Mouse (Mus musculus) liver, embryonic 11.5 days (tissue): Measurements from ENCODE around the gene Tmem182. TPM values are rescaled to one million over a fixed set of nuclear protein-coding genes. Genes with fewer than 3 reads are reported as not detected.

Experiments
- ATAC-seq: fragments of 200-750 bp; cut with Nextera tagmentation; replicated peaks from 2 replicates; pipeline ENCODE4 v1.8.0; 2017; ENCODE audit warnings: moderate number of reproducible peaks, mild to moderate bottlenecking, moderate TSS enrichment, moderate library complexity; ENCODE audit not compliant: low FRiP score
- DNase-seq: peaks from one replicate; pipeline ENCODE4 v3.0.0-alpha.2; 2017; ENCODE audit warnings: low spot score
- H3K27ac ChIP-seq: fragments of 300-500 bp; sonication (generic); 2 replicates; pipeline ENCODE4 v1.5.1; 2014; ENCODE audit warnings: mild to moderate bottlenecking, low read depth, low read length, control low read depth
- H3K27me3 ChIP-seq: fragments of 300-500 bp; sonication (generic); replicated peaks from 2 replicates; pipeline ENCODE4 v1.6.1; 2014; ENCODE audit warnings: low read length, mixed read lengths; ENCODE audit not compliant: control insufficient read depth, insufficient read depth
- H3K36me3 ChIP-seq: fragments of 300-500 bp; sonication (generic); 2 replicates; pipeline ENCODE4 v1.6.1; 2014; ENCODE audit warnings: mild to moderate bottlenecking, low read length, moderate library complexity, mixed read lengths; ENCODE audit not compliant: control insufficient read depth, insufficient read depth
- H3K4me1 ChIP-seq: fragments of 300-500 bp; sonication (generic); replicated peaks from 2 replicates; pipeline ENCODE4 v1.6.1; 2014; ENCODE audit warnings: low read length, mixed read lengths; ENCODE audit not compliant: control insufficient read depth, insufficient read depth
- H3K4me2 ChIP-seq: fragments of 300-500 bp; sonication (generic); 2 replicates; pipeline ENCODE4 v1.6.1; 2014; ENCODE audit warnings: mild to moderate bottlenecking, control low read depth, moderate library complexity
- H3K4me3 ChIP-seq: fragments of 300-500 bp; sonication (generic); 2 replicates; pipeline ENCODE4 v1.5.1; 2014; ENCODE audit warnings: low read depth, low read length, control low read depth
- H3K9ac ChIP-seq: fragments of 300-500 bp; sonication (generic); 2 replicates; pipeline ENCODE4 v1.6.1; 2014; ENCODE audit warnings: low read depth, low read length, control low read depth
- H3K9me3 ChIP-seq: fragments of 300-500 bp; sonication (generic); 2 replicates; pipeline ENCODE4 v1.6.1; 2016; ENCODE audit warnings: low read length, inconsistent platforms, mixed read lengths; ENCODE audit not compliant: control insufficient read depth
- WGBS: fragments of 180-500 bp; shearing (Covaris S2); extraction: QIAGEN DNeasy Blood & Tissue Kit; methylation state at CpG from one replicate; pipeline ENCODE4 v1.1.7; 2014; 5-methylcytosine and 5-hydroxymethylcytosine counted together
- polyA plus RNA-seq: library from polyadenylated mRNA; unstranded; fragments of >200 nt; fragmentation: Nextera tagmentation; extraction: Ambion mirVana; gene quantifications from 2 replicates; pipeline ENCODE4 v1.2.1, GENCODE M21; 2014

Tmem182 gene
- polyA plus RNA-seq, 1 experiment from 2014 or later: 0.22 TPM

DNA sequence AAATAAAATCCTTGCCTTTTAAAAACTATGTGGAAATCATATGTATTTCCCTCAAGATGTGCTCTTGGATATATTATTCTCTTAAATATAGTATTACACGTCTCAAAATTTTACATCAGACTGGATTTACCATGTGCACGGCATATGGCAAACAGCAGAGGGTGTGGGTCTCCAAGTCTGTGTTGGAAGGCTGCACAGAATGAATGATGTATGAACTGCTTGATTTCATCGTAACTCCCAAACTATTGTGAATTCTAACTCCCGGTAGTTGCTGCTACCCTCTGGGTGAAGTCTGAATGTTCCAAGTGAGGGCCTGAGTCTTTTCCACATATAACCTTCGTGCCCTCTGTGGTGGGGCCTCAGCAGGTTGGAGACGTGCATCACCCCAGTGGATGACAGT lies 16.4 kb upstream of the Tmem182 start:
- Histone ChIP-seq H3K9ac (no peak overlapping the region), H3K27me3 (no peaks in the 10 kb centered on the region), H3K4me2 (no peak overlapping the region), H3K36me3 (no peaks in the 10 kb centered on the region), H3K4me1 (peaks cover 4% of the 10 kb centered on the region), H3K4me3 (no peak overlapping the region), H3K9me3 (no peaks in the 10 kb centered on the region), H3K27ac (no peak overlapping the region)
- DNase-seq (no peak), ATAC-seq (no peak)
- WGBS: 80% methylated on average over 6 of the region's 6 CpGs

- Histone ChIP-seq H3K4me1 (peaks cover 4% of the 10 kb centered on the region), H3K4me2 (peak overlapping the region; percentile 74), H3K27ac (no peak overlapping the region), H3K4me3 (peak overlapping the region; percentile 73), H3K9me3 (no peaks in the 10 kb centered on the region), H3K9ac (peak overlapping the region; percentile 69), H3K27me3 (no peaks in the 10 kb centered on the region), H3K36me3 (no peaks in the 10 kb centered on the region)
- ATAC-seq (no peak), DNase-seq (no peak)
- WGBS: 49% methylated on average over 5 of the region's 5 CpGs
Measured at GRCm38 (mm10) chr1:40789666-40790233, 15.7 kb upstream of the Tmem182 start.

DNA sequence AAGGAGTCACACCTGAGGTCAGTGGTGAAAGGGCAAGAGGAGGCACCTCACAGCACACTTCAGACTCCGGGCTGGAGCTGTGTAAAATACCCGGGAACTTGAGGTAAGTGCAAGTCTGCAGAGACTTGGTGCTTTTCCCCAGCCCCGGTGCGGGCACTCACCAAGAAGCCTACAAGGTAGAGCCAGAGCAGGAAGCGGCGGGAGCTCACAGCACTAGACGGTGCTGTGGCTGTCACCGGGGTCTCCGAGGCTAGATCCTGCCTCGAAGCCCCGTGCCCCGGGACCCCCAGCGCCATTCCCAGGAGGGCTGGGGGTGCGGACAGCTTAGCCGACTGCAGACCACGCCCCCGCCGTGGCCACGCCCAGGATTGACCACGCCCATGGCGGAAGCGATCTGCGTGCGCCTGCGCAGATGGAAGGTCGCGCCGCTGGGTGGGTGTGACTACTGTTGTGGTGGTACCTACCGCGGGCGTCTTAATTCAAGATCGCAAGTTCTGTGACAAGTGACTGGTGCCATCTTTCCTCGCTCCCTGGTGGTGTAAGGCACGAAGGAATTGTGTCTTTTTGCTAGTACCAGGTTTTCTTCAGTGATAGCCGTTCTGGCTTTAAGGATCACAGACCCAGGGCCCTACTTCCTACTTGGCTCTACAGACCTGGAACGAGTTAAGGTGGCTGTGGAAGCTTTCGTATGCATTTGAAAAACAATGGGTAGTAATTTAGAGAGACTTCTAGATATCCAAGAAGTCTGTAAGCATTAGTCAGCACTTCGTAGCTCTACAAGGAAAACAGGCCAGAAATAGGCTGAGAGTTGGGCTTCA lies 14.9 kb upstream of the Tmem182 start, which contains the start of gene Mfsd9:
Mfsd9 (minus strand) TSS at position 364 of the 818 bp plus-strand sequence.
- no peak within 1 kb of the TSS for H3K27ac ChIP-seq
- ATAC-seq: peak; percentile 96

GRCm38 (mm10) chr1:40795508-40795907 lies 9.9 kb upstream of the Tmem182 start:
- no peaks in the 10 kb centered on the region for H3K36me3 ChIP-seq
- H3K9me3 ChIP-seq: no peaks in the 10 kb centered on the region
- no peak for DNase-seq
- no peaks in the 10 kb centered on the region for H3K27me3 ChIP-seq
- H3K4me2 ChIP-seq: no peak overlapping the region
- H3K4me3 ChIP-seq: no peak overlapping the region
- no peak for ATAC-seq
- WGBS: 88% methylated on average over 1 of the region's 1 CpGs
- no peak overlapping the region for H3K9ac ChIP-seq
- H3K27ac ChIP-seq: no peak overlapping the region
- H3K4me1 ChIP-seq: peaks cover 4% of the 10 kb centered on the region

More for the DNA sequence above, 14.9 kb upstream of the Tmem182 start, which contains the start of gene Mfsd9:
- peak; percentile 96 for DNase-seq
- Histone ChIP-seq H3K27me3 (no peaks in the 10 kb centered on the region), H3K4me3 (peak within 1 kb of the TSS; percentile 73), H3K36me3 (no peaks in the 10 kb centered on the region), H3K9me3 (no peaks in the 10 kb centered on the region), H3K9ac (peak within 1 kb of the TSS; percentile 69), H3K4me1 (peaks cover 4% of the 10 kb centered on the region), H3K4me2 (peak within 1 kb of the TSS; percentile 74)
- WGBS: 7% methylated on average over 38 of the region's 38 CpGs

DNA sequence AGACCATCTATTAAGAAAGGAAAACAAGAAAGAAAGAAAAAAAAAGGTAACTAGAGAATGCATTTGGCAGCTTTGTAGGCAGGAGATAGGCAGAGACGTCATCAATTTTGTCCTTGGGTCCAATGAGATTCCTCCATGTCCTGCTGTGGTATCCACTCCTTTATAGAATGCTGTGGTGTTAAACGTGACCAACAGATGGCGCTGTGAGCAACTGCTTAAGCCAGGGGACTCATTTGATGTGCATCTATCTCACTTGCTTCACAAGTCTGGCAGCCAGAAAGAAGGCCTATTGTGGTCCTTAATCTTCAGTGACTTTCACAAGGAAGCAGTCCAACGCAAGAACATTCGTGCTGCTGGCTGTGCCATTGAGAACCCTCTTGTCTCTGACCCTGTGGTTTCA lies 8.1 kb upstream of the Tmem182 start:
- Histone ChIP-seq H3K36me3 (no peaks in the 10 kb centered on the region), H3K4me3 (no peak overlapping the region), H3K27me3 (no peaks in the 10 kb centered on the region), H3K9ac (no peak overlapping the region), H3K4me2 (no peak overlapping the region), H3K4me1 (no peaks in the 10 kb centered on the region), H3K27ac (no peak overlapping the region), H3K9me3 (no peaks in the 10 kb centered on the region)
- WGBS: 14% methylated on average over 5 of the region's 5 CpGs
- ATAC-seq: no peak; the same call in 1 of the 2 replicates
- peak; percentile 40 for DNase-seq

GRCm38 (mm10) chr1:40799121-40799520 lies 6.3 kb upstream of the Tmem182 start:
- H3K27me3 ChIP-seq: no peaks in the 10 kb centered on the region
- no peaks in the 10 kb centered on the region for H3K4me1 ChIP-seq
- H3K36me3 ChIP-seq: no peaks in the 10 kb centered on the region
- H3K9me3 ChIP-seq: no peaks in the 10 kb centered on the region
- no peak overlapping the region for H3K4me3 ChIP-seq
- no peak overlapping the region for H3K27ac ChIP-seq
- no peak overlapping the region for H3K9ac ChIP-seq
- ATAC-seq: no peak
- DNase-seq: no peak
- no peak overlapping the region for H3K4me2 ChIP-seq
- WGBS: 81% methylated on average over 8 of the region's 8 CpGs

GRCm38 (mm10) chr1:40800908-40801307 lies 4.5 kb upstream of the Tmem182 start:
- H3K9ac ChIP-seq: no peak overlapping the region
- H3K4me2 ChIP-seq: no peak overlapping the region
- DNase-seq: no peak
- 59% methylated on average over 5 of the region's 5 CpGs for WGBS
- no peak for ATAC-seq
- no peaks in the 10 kb centered on the region for H3K36me3 ChIP-seq
- no peaks in the 10 kb centered on the region for H3K9me3 ChIP-seq
- H3K27ac ChIP-seq: no peak overlapping the region
- H3K4me1 ChIP-seq: no peaks in the 10 kb centered on the region
- H3K27me3 ChIP-seq: no peaks in the 10 kb centered on the region
- H3K4me3 ChIP-seq: no peak overlapping the region

- H3K4me3 ChIP-seq: no peak overlapping the region
- H3K9ac ChIP-seq: no peak overlapping the region
- H3K27me3 ChIP-seq: no peaks in the 10 kb centered on the region
- no peak overlapping the region for H3K4me2 ChIP-seq
- no peak for DNase-seq
- 22% methylated on average over 3 of the region's 3 CpGs for WGBS
- no peaks in the 10 kb centered on the region for H3K9me3 ChIP-seq
- no peak for ATAC-seq
- no peaks in the 10 kb centered on the region for H3K36me3 ChIP-seq
- H3K4me1 ChIP-seq: no peaks in the 10 kb centered on the region
- H3K27ac ChIP-seq: no peak overlapping the region
Measured at GRCm38 (mm10) chr1:40802759-40803158, 2.6 kb upstream of the Tmem182 start.

GRCm38 (mm10) chr1:40804118-40804517 lies 1.3 kb upstream of the Tmem182 start:
- DNase-seq (no peak), ATAC-seq (no peak)
- no peaks in the 10 kb centered on the region for H3K36me3 ChIP-seq
- 82% methylated on average over 12 of the region's 12 CpGs for WGBS
- H3K27me3 ChIP-seq: no peaks in the 10 kb centered on the region
- no peaks in the 10 kb centered on the region for H3K4me1 ChIP-seq
- no peak overlapping the region for H3K4me3 ChIP-seq
- H3K4me2 ChIP-seq: no peak overlapping the region
- no peak overlapping the region for H3K9ac ChIP-seq
- H3K9me3 ChIP-seq: no peaks in the 10 kb centered on the region
- H3K27ac ChIP-seq: no peak overlapping the region
